Mouse (Mus musculus): ENCODE results near the gene Olfr70.

Olfr70 gene

GRCm38 (mm10) chr4:43656339-43657109, 44.1 kb downstream of the Olfr70 start, which contains the start of gene Hint2:
Gene Hint2, minus strand, starts transcription at chr4:43656466.
- DNase-seq (ENCODE audit: extremely low spot score, low read depth, low spot score), result peak; percentile 98

DNA sequence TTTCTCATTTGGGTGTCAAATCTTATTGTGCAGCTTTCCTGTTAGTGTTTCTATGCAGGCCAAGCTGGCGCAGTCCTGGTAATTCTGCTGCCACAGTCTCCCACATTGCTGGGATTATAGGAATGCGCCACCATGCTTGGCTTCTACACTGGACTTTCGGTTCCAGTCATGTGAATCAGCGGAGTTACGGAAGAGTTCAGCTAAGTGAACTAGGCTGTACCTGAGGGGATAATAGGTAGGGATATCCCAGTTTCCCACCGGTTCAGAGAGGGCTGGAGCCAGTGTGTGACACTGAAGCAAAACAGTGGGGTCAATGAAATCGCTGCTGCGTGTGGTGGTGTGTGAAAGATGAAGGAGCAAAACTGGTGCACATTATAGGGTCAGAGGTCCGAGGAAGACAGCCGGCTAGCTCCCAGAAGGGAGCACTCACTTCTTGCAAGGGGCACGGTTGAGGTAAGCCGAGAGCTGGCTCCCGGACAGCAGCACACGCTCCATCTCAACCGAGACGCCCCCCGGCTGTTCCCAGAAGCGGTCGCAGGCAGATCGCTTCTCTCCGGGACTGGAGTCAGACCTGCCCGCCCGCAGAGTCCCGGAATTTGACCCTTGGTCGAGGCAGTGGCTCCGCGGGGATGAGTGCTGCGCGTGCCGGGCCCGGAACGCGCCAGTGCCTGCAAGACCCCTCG, 44.8 kb downstream of the Olfr70 start:
- DNase-seq (ENCODE audit: extremely low spot score, low read depth, low spot score), result no peak

DNA sequence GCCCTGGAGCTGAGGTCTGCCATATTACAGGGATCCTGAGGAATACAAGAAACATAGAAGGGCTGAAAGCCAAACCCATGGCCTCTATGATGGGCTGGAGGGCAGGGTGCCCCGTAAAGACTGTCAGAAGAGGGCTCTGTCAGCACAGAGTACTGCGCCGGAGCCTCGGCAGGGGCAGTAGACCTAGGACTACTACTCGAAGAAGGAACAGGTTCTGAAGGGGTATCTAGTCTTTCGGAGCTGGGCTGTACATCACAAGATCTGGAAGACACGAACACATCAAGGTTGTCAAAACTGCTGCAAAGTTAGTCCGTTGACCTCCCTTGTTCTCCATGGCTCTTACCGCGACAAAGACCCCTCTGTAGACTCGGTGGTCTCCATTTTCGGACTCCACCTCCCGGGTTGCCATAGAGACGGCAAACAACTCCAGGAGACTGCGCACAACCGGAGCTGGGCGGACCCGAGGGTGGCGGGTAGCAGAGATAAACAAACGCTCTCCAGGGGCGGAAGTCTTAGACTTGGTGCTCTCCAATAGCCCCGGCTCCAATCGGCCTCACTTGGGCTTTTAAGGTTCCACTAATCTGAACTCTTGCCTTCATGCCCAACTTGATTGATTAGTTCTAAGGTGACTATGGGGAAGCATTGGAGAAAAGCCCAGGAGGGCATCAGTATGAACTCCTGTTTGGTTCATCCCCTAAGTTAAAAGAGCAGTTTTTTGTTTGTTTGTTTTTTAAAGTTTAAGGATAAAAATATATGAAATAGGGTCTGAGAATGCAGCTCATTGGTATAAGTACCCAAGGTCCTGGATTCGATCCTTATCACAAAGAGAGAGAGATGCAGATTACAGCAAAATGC, 47.2 kb downstream of the Olfr70 start, which contains the start of gene Spag8:
Gene Spag8, minus strand, starts transcription at position 434 of the 855 bp plus-strand sequence.
- no peak for DNase-seq (ENCODE audit: extremely low spot score, low read depth, low spot score)

DNA sequence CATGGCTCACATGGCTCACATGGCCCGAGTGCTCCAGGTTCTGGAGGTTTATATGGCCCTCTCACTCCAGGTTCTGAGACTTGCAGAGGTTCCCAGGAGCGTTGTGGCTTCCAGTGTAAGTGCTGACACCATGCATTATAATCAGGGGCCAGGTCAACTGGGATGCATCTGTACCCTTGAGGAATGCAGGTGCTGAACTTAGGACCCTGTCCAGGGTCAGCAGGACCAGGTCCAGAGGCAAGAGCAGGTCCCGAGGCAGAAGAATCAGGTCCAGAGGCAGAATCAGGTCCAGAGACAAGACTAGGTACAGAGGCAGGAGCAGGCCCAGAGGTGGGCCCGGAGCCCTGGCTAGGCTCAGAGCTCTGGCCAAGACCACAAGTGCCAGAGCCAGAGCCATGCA, 47.9 kb downstream of the Olfr70 start:
- no peak for DNase-seq (ENCODE audit: extremely low spot score, low read depth, low spot score)

GRCm38 (mm10) chr4:43649783-43650182, 50.8 kb downstream of the Olfr70 start:
- no peak for DNase-seq (ENCODE audit: extremely low spot score, low read depth, low spot score)
